Mouse (Mus musculus): Measurements from ENCODE around the gene Slc29a1. TPM values are rescaled to one million over a fixed set of nuclear protein-coding genes. Genes with fewer than 3 reads are reported as not detected.

The Slc29a1 gene
- total RNA-seq, 2 experiments from 2014 or later: 121 to 161 TPM

- peak in 1 of 2 experiments; percentile 53 for DNase-seq (ENCODE audit: low spot score in 2 of 2)
These were observed 6.6 kb downstream of the Slc29a1 start for GRCm38 (mm10) chr17:45592606-45593431.

GRCm38 (mm10) chr17:45591701-45592605 lies 7.5 kb downstream of the Slc29a1 start:
- peak in 1 of 2 experiments; percentile 35 for DNase-seq (ENCODE audit: low spot score in 2 of 2)

- DNase-seq (ENCODE audit: low spot score in 2 of 2): no peak
These were observed 9.0 kb downstream of the Slc29a1 start for GRCm38 (mm10) chr17:45590410-45590809.

GRCm38 (mm10) chr17:45589844-45590243 lies 9.6 kb downstream of the Slc29a1 start:
- peak in 1 of 2 experiments; percentile 51 for DNase-seq (ENCODE audit: low spot score in 2 of 2)

- DNase-seq (ENCODE audit: low spot score in 2 of 2): no peak
These were observed 10.2 kb downstream of the Slc29a1 start for GRCm38 (mm10) chr17:45589236-45589635.

- no peak for DNase-seq (ENCODE audit: low spot score in 2 of 2)
These were observed 11.0 kb downstream of the Slc29a1 start for GRCm38 (mm10) chr17:45588370-45588769.

GRCm38 (mm10) chr17:45586449-45586837 lies 13.0 kb downstream of the Slc29a1 start:
- DNase-seq (ENCODE audit: low spot score in 2 of 2): no peak

- no peak for DNase-seq (ENCODE audit: low spot score in 2 of 2)
These were observed 13.5 kb downstream of the Slc29a1 start for GRCm38 (mm10) chr17:45585725-45586448.

GRCm38 (mm10) chr17:45584939-45585678 lies 14.3 kb downstream of the Slc29a1 start:
- DNase-seq (ENCODE audit: low spot score in 2 of 2): peak; percentile 78

- peak; percentile 54 to 73 for DNase-seq (ENCODE audit: low spot score in 2 of 2)
These were observed 15.1 kb downstream of the Slc29a1 start for GRCm38 (mm10) chr17:45584096-45584896.

- DNase-seq (ENCODE audit: low spot score in 2 of 2): no peak
These were observed 16.6 kb downstream of the Slc29a1 start for GRCm38 (mm10) chr17:45582715-45583355.

- DNase-seq (ENCODE audit: low spot score in 2 of 2): no peak
These were observed 17.2 kb downstream of the Slc29a1 start for GRCm38 (mm10) chr17:45582188-45582587.

- peak; percentile 61 to 65 for DNase-seq (ENCODE audit: low spot score in 2 of 2)
These were observed 17.8 kb downstream of the Slc29a1 start for GRCm38 (mm10) chr17:45581567-45581983.

- no peak for DNase-seq (ENCODE audit: low spot score in 2 of 2)
These were observed 18.4 kb downstream of the Slc29a1 start for GRCm38 (mm10) chr17:45580958-45581477.

- no peak for DNase-seq (ENCODE audit: low spot score in 2 of 2)
These were observed 19.9 kb downstream of the Slc29a1 start for GRCm38 (mm10) chr17:45579554-45579953.

- no peak for DNase-seq (ENCODE audit: low spot score in 2 of 2)
These were observed 20.6 kb downstream of the Slc29a1 start for GRCm38 (mm10) chr17:45578843-45579242.

- no peak for DNase-seq (ENCODE audit: low spot score in 2 of 2)
These were observed 21.2 kb downstream of the Slc29a1 start for GRCm38 (mm10) chr17:45578242-45578641.

- no peak for DNase-seq (ENCODE audit: low spot score in 2 of 2)
These were observed 24.1 kb downstream of the Slc29a1 start for GRCm38 (mm10) chr17:45575123-45575897.

Data from adrenal gland, adult 18-20 months (tissue).